Mouse (Mus musculus): ENCODE measurements at regions not wholly inside any gene's neighbourhood (a gene's known extent, or its start where the extent isn't known, plus 50 kb on each side); places are given as distances from the start of the nearest gene placed in this dataset.

GRCm38 (mm10) chr10:21218431-21218830 is 57.6 kb upstream of the Myb start:
- CTCF ChIA-PET: no interaction called here
- POLR2A ChIA-PET: interaction anchor here in 2 of 4 experiments (0.6 to 1.4 kb wide), 3 partner anchors 117 to 264 kb away, joined by 3 to 5 read pairs (median 4); no protein-coding TSS in a partner anchor

- ChIA-PET POLR2A (no interaction called here), CTCF (no interaction called here)
These were observed 60.0 kb upstream of the Myb start for GRCm38 (mm10) chr10:21220795-21221194.

GRCm38 (mm10) chr10:21221290-21221926 is 60.6 kb upstream of the Myb start:
- CTCF ChIA-PET: no interaction called here
- POLR2A ChIA-PET: no interaction called here

- CTCF ChIA-PET: no interaction called here
- POLR2A ChIA-PET: no interaction called here
These were observed 61.6 kb upstream of the Myb start for GRCm38 (mm10) chr10:21222104-21223034.

GRCm38 (mm10) chr10:21223104-21223910 is 62.5 kb upstream of the Myb start:
- ChIA-PET CTCF (no interaction called here), POLR2A (no interaction called here)

GRCm38 (mm10) chr10:21224229-21224628 is 63.4 kb upstream of the Myb start:
- POLR2A ChIA-PET: no interaction called here

GRCm38 (mm10) chr10:21226210-21226609 is 65.4 kb upstream of the Myb start:
- CTCF ChIA-PET: interaction anchor here in 1 of 4 experiments (0.7 kb wide), 1 partner anchor 244 kb away, joined by 4 read pairs; no protein-coding TSS in a partner anchor
- POLR2A ChIA-PET: no interaction called here

More at GRCm38 (mm10) chr10:21224229-21224628, 63.4 kb upstream of the Myb start:
- CTCF ChIA-PET: no interaction called here

GRCm38 (mm10) chr10:21227764-21228163 is 67.0 kb upstream of the Myb start:
- CTCF ChIA-PET: interaction anchor here in 1 of 4 experiments (0.6 kb wide), 1 partner anchor 141 kb away, joined by 3 read pairs; no protein-coding TSS in a partner anchor
- POLR2A ChIA-PET: no interaction called here

GRCm38 (mm10) chr10:21228557-21228956 is 67.2 kb upstream of the Hbs1l start:
- POLR2A ChIA-PET: no interaction called here

GRCm38 (mm10) chr10:21235172-21235571 is 60.6 kb upstream of the Hbs1l start:
- ChIA-PET CTCF (no interaction called here), POLR2A (no interaction called here)

More at GRCm38 (mm10) chr10:21228557-21228956, 67.2 kb upstream of the Hbs1l start:
- CTCF ChIA-PET: interaction anchor here in 1 of 4 experiments (0.6 kb wide), 1 partner anchor 140 kb away, joined by 3 read pairs; no protein-coding TSS in a partner anchor

- POLR2A ChIA-PET: no interaction called here
- CTCF ChIA-PET: no interaction called here
These were observed 58.8 kb upstream of the Hbs1l start for GRCm38 (mm10) chr10:21237000-21237399.

- POLR2A ChIA-PET: no interaction called here
- CTCF ChIA-PET: no interaction called here
These were observed 56.3 kb upstream of the Hbs1l start for GRCm38 (mm10) chr10:21239451-21239850.

- ChIA-PET POLR2A (no interaction called here), CTCF (interaction anchor here in 1 of 4 experiments (0.6 kb wide), 1 partner anchor 271 kb away, joined by 3 read pairs; no protein-coding TSS in a partner anchor)
These were observed 54.1 kb upstream of the Hbs1l start for GRCm38 (mm10) chr10:21241557-21242222.

GRCm38 (mm10) chr10:21242471-21243231 is 53.1 kb upstream of the Hbs1l start:
- ChIA-PET CTCF (no interaction called here), POLR2A (interaction anchor here in 1 of 4 experiments (0.6 kb wide), 1 partner anchor 55 kb away, joined by 3 read pairs; no protein-coding TSS in a partner anchor)

GRCm38 (mm10) chr10:21244849-21245453 is 50.8 kb upstream of the Hbs1l start:
- ChIA-PET POLR2A (no interaction called here), CTCF (no interaction called here)

GRCm38 (mm10) chr10:21245558-21245957 is 50.2 kb upstream of the Hbs1l start:
- CTCF ChIA-PET: no interaction called here
- POLR2A ChIA-PET: interaction anchor here in 1 of 4 experiments (1.1 kb wide), 1 partner anchor 12 kb away, joined by 3 read pairs; no protein-coding TSS in a partner anchor

Measured in embryonic stem cell, embryonic (primary cell).